Mouse (Mus musculus): ENCODE results near the gene Sptb.

- TF ChIP-seq MYOD1 (IDR thresholded peaks at IDR 0.05; ENCODE audit: control insufficient read depth in 1 of 3, insufficient read length in 2 of 3, low read depth in 2 of 3): no peak
- TF ChIP-seq USF1 (IDR thresholded peaks at IDR 0.05; ENCODE audit: low read depth): no peak
- TF ChIP-seq POLR2A (IDR thresholded peaks at IDR 0.05; ENCODE audit: insufficient read length, low read depth): peak; percentile 71
Measured at GRCm38 (mm10) chr12:76533377-76534222, 176.7 kb downstream of the Sptb start.
